Comparison of ENCODE assay signal across 14 mouse cellular contexts in the genomic region with DNA sequence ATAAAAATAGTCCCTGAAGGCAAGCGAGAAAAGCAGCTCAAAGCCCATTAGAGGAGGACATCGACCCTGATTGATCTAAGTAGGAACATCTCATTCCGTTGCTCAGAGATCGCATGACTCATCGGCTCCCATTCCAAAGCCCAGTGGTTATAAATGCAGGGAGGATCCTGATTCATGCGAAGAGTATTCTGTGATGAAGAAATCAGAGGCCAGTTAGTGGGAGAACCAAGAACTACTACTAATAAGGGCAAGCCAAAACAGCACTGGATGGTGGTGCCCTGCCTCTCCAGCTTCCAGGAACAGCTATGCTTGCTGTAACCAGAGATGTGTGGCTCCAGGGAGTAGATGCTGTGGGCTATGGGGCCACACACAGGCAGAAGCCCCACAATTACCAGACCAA.
DNase-seq lines count a peak whose midpoint lies in the region; ATAC-seq lines count a peak whose summit lies in the region.
"Had no signal": no experiment of that assay in that cellular context is flagged by ENCODE, and none has a peak within 500 bp of the region (broad histone marks: within the 10 kb centered on the region; RNA-seq: fewer than 3 reads in every experiment).

No protein-coding gene starts in this region.

- no peak for DNase-seq in heart, postnatal 14 days
- DNase-seq in 3T3-L1 (ENCODE audit: low read depth, low spot score) (peak; percentile 97), adipocyte (ENCODE audit: low spot score) (peak; percentile 55)
- DNase-seq in gastrocnemius, postnatal 25 days = peak; percentile 44
- DNase-seq in frontal cortex, adult 2 months (ENCODE audit: extremely low spot score in 1 of 2, low spot score in 1 of 2) = no peak
- DNase-seq in kidney, postnatal 14 days = no peak
- DNase-seq in cerebellum, adult 9-11 months = no peak
- DNase-seq: cerebellum, postnatal 36 days; thymus, adult 2 months had no signal

- peaks cover 32% of the 10 kb centered on the region for H3K4me1 ChIP-seq in heart, embryonic 12.5 days (replicated peaks)
- H3K4me1 ChIP-seq: hindbrain, embryonic 15.5 days had no signal

- H3K4me2 ChIP-seq in heart, embryonic 12.5 days = no peak overlapping the region
- H3K4me2 ChIP-seq: hindbrain, embryonic 15.5 days had no signal

- H3K9me3 ChIP-seq in heart, embryonic 12.5 days (replicated peaks) = no peaks in the 10 kb centered on the region
- H3K9me3 ChIP-seq: hindbrain, embryonic 15.5 days; megakaryocyte, embryonic 14.5 days had no signal

- WGBS in heart, embryonic 12.5 days = 57% methylated on average over 6 of the region's 6 CpGs

- H3K27ac ChIP-seq in heart, embryonic 12.5 days (ENCODE audit: poor library complexity, severe bottlenecking) = peak overlapping the region; percentile 32; the same call in 1 of the 2 replicates
- H3K27ac ChIP-seq: hindbrain, embryonic 15.5 days; layer of hippocampus, adult 2 months had no signal

- intact Hi-C loops in heart, postnatal 14 days (cut with DNase I) = no loop called here

- ATAC-seq in heart, embryonic 12.5 days (ENCODE audit: insufficient number of reproducible peaks, low FRiP score) = no peak
- ATAC-seq: forebrain, embryonic 14.5 days had no signal

- no peaks in the 10 kb centered on the region for H3K27me3 ChIP-seq in heart, embryonic 12.5 days (replicated peaks)
- H3K27me3 ChIP-seq: hindbrain, embryonic 15.5 days; megakaryocyte, embryonic 14.5 days had no signal

- 0 out of 2 replicates have a peak, but pooled peaks cover 3% of the 10 kb centered on the region for H3K36me3 ChIP-seq in heart, embryonic 12.5 days
- H3K36me3 ChIP-seq: hindbrain, embryonic 15.5 days had no signal

- no peak overlapping the region for H3K9ac ChIP-seq in heart, embryonic 12.5 days
- H3K9ac ChIP-seq: hindbrain, embryonic 15.5 days had no signal

- no peak overlapping the region for H3K4me3 ChIP-seq in heart, embryonic 12.5 days
- H3K4me3 ChIP-seq: hindbrain, embryonic 15.5 days; layer of hippocampus, adult 2 months; megakaryocyte, embryonic 14.5 days had no signal

Comparison
In these comparisons a context has a peak if more than half of its experiments do, and no peak if none do; other contexts are left out.
1. DNase-seq: peak in 3T3-L1 (single experiment), adipocyte (single experiment) and gastrocnemius, postnatal 25 days (single experiment); none in heart, postnatal 14 days (0 of 2), frontal cortex, adult 2 months (0 of 2), kidney, postnatal 14 days (single experiment) and cerebellum, adult 9-11 months (single experiment).